Mouse (Mus musculus) liver, embryonic 11.5 days (tissue): Measurements from ENCODE around the gene Try4. TPM values are rescaled to one million over a fixed set of nuclear protein-coding genes. Genes with fewer than 3 reads are reported as not detected.

Experiments used
- polyA plus RNA-seq: library from polyadenylated mRNA; unstranded; fragments of >200 nt; fragmentation: Nextera tagmentation; extraction: Ambion mirVana; gene quantifications from 2 replicates; pipeline ENCODE4 v1.2.1, GENCODE M21; 2014

The Try4 gene
- polyA plus RNA-seq, 1 experiment from 2014 or later, result not detected

Other genes starting within 250 kb of the Try4 start
- gene Try5, start 14.6 kb downstream of the Try4 start, polyA plus RNA-seq, result not detected in 2 replicates
- gene Try10, start 51.8 kb downstream of the Try4 start, polyA plus RNA-seq, result not detected in 2 replicates
- gene Prss3, start 75.4 kb downstream of the Try4 start, polyA plus RNA-seq, result not detected in 2 replicates
- gene Gm5771, start 90.1 kb downstream of the Try4 start, polyA plus RNA-seq, result not detected in 2 replicates
- not detected in 2 replicates for gene Gm10334, start 143.9 kb downstream of the Try4 start, polyA plus RNA-seq
- not detected in 2 replicates for gene Prss1, start 156.7 kb downstream of the Try4 start, polyA plus RNA-seq
- 0.22 TPM in 1 of 2 replicates, not detected in the other for gene Prss2, start 219.5 kb downstream of the Try4 start, polyA plus RNA-seq